Mouse (Mus musculus): Measurements from ENCODE around the gene Tle3.

The Tle3 gene

GRCm38 (mm10) chr9:61397130-61397529 is 25.0 kb downstream of the Tle3 start:
- no peak for DNase-seq (ENCODE audit: low read depth)

DNA sequence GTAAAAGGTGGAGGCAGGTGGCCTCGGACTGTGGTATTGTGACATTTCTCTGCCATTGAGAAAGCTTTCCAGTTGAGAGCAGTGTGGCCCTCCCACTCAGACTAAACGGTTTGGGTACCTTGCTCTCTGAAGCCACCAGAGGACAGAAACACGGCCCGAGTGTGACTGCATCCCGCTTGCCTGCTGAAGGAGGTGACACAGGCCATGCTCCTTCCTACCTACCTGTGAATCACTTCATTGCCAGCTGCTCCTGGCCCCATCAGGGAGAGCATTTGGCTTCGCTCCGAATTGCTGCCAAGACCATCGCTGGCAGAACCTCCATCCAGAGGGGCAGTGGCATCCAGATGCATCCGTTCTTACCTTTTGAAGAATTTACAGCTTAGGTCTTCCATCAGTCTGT is 26.0 kb downstream of the Tle3 start:
- no peak for DNase-seq (ENCODE audit: low read depth)

GRCm38 (mm10) chr9:61400132-61400531 is 28.0 kb downstream of the Tle3 start:
- DNase-seq (ENCODE audit: low read depth) = no peak

- DNase-seq (ENCODE audit: low read depth) = no peak
These were observed 29.5 kb downstream of the Tle3 start for GRCm38 (mm10) chr9:61401664-61402063.

- no peak for DNase-seq (ENCODE audit: low read depth)
These were observed 30.1 kb downstream of the Tle3 start for GRCm38 (mm10) chr9:61402268-61402667.

GRCm38 (mm10) chr9:61402716-61403115 is 30.6 kb downstream of the Tle3 start:
- no peak for DNase-seq (ENCODE audit: low read depth)

GRCm38 (mm10) chr9:61403866-61404614 is 31.9 kb downstream of the Tle3 start:
- DNase-seq (ENCODE audit: low read depth) = peak; percentile 45

DNA sequence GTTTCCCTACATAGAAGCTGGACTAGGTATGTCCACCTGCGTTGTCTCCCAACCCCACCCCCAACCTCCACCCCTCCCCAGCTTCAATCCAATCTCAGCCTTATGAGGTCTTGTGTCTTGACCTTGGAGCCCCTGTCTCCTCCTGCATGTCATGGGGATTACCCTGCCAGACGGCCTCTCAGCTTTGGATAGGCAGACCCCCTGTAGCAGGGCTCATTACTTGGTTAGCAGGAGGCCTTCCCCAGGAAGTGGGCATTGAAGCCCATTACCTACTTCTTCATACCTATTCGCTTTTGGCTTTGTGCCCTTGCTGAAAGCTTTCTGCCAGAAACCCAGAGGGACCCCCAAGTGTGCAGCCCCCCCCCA is 32.4 kb downstream of the Tle3 start:
- DNase-seq (ENCODE audit: low read depth) = no peak

DNA sequence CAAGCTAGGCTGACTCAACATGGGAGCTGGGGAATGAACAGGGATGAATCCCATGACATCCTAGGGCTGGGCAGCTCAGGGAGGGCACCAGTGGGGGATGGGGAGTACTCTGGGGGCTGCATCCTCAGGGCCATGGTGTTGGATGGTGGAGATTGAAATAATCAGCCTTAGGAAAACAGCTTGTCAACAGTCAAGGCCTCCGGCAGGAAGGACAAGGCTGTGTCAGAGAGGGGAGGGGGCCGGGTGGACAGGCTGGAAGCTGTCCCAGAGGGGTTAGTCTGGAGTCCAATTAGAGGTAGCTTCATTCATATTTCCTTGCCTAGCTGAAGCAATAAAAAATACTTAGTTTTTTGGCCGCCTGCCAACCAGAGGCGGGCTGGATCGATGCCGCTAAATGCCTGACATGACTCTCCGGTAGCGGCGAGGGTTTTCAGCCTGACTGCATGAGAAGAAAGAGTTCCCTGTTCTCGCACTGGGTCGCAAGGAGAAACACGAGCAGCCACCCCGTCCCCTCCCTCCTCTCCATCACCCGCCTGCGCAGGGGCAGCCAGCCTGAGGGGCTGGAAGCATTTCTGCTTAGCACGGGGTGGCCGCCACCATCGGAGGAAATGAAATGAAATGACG is 32.9 kb downstream of the Tle3 start:
- DNase-seq (ENCODE audit: low read depth) = peak; percentile 96

DNA sequence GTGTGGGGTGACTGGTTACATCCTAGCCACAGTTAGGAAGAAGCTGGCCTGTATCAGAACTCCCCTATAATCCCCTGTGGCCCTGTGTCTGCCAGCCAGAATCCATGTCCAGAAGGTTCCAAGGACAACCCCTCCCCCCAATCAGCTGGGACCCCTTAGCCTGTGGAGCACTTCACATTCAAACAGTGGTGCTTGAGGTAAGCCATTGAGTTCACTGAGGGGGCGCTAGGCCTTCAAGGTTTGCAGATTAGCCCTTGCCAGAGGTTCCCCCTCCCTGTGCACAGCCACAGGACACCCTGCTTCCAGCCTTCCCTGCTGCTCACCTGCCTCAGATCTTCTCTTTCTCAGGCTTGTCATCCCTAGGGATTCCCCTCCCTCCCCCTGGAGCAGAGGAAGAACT is 34.2 kb downstream of the Tle3 start:
- no peak for DNase-seq (ENCODE audit: low read depth)

DNA sequence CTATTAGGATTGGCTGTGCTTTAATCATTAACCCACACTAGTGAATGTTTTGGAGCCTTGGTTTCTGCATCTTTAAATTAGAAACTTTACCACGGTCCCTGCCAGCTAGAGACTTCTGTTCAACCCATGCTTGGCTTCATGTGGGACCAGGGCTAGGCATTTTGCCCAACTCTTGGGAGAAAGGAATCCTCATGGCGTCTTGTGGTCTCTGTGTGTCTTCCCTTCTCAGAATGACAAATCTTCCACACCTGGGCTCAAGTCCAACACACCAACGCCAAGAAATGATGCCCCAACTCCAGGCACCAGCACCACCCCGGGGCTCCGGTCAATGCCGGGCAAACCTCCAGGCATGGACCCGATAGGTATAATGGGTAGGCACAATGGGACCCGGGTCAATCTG is 36.9 kb downstream of the Tle3 start:
- DNase-seq (ENCODE audit: low read depth) = peak; percentile 51

- no peak for DNase-seq (ENCODE audit: low read depth)
These were observed 41.7 kb downstream of the Tle3 start for GRCm38 (mm10) chr9:61413665-61414456.

GRCm38 (mm10) chr9:61416571-61416970 is 44.4 kb downstream of the Tle3 start:
- no peak for DNase-seq (ENCODE audit: low read depth)

- DNase-seq (ENCODE audit: low read depth) = no peak
These were observed 49.5 kb downstream of the Tle3 start for GRCm38 (mm10) chr9:61421626-61422025.

DNA sequence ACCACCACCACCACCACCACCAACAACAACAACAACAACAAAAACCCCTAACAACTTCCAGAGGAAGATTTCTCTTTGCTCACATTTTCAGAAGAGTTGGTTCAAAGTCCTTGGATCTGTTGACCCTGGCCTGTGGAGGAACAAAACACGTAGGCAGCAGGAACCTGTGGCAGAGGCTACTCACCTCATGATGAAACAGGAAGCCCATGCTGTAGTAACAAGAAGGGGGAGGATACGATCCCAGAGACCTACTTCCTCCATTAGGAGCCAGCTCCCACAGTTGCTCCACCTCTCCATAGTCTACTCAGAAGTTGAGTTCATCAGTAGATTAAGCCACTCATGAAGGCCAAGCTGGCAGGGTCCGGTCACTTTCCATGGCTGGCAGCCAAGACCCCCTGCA is 52.1 kb downstream of the Tle3 start:
- no peak for DNase-seq (ENCODE audit: low read depth)

- DNase-seq (ENCODE audit: low read depth) = no peak
These were observed 54.3 kb downstream of the Tle3 start for GRCm38 (mm10) chr9:61426493-61426892.

- no peak for DNase-seq (ENCODE audit: low read depth)
These were observed 54.9 kb downstream of the Tle3 start for GRCm38 (mm10) chr9:61427051-61427450.

DNA sequence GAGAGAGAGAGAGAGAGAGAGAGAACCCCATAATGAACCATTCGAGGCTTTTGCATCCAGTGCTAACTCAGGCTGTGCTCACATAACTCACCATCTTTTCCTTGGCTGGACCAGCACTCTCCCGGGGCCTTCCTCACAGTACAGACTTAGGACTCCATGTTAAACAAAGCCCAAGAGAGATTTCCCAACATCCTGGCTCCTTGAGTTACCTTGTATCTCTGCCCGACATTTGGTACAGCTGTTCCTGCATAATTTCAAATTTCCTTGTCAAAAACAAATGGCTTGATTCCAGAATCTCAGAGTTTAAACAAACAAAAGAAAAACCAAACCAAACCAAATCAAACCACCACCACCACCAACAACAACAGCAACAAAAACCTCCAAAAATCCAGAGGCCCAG is 55.7 kb downstream of the Tle3 start:
- no peak for DNase-seq (ENCODE audit: low read depth)

DNA sequence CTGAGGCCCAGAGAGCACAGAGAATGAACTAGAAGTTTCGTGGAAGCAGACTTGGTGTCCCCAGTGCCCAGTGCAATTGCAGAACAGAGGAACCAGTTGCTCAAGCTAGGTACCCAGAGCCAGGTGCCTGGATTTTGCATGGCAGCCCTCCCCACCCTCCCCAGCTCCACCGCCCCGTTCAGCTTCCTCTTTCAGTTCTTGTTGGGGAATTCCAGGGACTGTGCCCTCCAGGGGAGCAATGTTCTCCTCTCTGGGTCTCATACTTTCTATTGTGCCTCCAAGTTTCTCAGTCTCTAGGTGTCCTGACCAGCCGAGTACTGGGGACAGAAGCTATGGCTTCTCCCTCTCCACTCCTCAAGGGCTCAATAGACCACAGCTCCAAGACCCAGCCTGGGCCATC is 59.7 kb downstream of the Tle3 start:
- no peak for DNase-seq (ENCODE audit: low read depth)

DNA sequence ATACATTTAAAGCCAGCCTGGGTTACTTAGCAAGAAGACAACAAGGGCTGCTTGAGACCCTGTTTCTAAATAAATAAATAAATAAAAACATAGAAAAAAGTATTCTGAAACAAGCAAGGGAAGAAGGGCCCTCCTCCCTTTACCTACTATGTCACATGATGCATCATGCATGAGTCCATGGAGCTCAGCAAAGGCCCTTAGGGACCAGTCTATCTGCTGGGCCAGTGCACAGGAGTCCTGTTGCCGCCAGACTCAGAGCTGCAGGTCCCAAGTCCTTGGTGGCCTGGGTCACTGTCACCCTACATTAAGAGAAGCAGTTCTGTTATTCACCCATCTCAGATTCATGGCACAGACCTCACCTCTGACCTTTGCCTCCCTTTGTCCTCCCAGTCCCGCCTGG is 61.0 kb downstream of the Tle3 start:
- no peak for DNase-seq (ENCODE audit: low read depth)

DNA sequence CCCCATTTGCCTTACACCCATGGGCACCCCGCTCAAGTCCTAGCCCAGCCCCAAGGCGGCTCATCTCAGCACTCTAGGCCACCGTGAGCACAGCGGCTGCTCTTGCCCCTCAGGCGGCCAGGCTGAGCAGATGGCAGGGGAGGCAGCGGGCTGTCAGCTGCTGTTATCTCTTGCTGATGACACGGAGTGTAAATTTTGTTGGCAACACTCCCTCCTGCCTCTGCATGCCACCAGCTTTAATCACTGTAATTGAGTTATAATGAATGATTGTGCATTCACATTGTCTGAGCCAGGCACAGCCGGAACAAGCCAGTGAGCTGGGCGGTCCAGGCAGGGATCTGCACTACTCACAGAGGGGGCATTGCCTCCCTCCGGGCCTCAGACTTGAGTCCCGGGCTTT is 61.9 kb downstream of the Tle3 start:
- DNase-seq (ENCODE audit: low read depth) = no peak

DNA sequence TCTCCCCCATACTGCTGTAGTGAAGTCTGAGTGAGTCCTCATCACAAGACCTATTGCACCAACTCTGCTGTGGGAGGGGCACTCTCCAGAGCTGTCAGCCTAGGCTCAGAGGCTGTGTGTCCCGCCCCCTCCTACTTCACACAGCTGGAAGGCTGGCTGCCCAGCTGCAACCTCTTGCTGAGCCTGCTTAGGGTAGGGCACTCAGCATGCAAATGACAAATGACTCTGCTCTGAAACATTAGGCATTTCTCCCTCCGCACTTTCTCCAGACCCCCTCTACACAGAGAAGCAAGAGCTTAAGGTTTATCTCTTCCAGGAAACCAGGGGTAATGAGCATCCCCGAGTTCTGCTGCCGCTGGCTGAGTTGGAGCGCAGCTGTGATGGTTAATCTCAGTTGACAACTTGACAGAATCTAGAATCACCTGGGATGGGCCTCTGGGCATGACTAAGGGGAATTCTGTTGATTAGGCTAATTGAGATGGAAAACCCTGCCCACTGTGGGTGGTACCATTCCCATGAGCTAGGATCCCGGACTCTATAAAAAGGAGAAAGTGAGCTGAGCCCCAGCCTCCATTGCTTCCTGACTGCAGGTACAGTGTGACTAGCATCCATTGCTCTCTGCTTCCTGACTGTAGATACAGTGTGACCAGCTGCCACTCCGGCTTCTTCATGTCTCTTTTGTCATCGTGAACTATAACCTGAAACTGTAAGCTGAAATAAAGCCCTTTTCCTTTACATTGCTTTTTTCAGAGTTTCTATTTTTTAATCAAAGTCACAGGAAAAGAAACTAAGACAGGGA is 63.2 kb downstream of the Tle3 start:
- DNase-seq (ENCODE audit: low read depth) = peak; percentile 91

Data from fibroblast of lung, adult 2 months (primary cell).